Mouse (Mus musculus): Measurements from ENCODE around the gene Iqcf3.

GRCm38 (mm10) chr9:106600546-106600945 lies 39.1 kb upstream of the Iqcf3 start:
- TF ChIP-seq CTCF (IDR thresholded peaks at IDR 0.05; ENCODE audit: insufficient read depth, low read depth, low read length) (peak; percentile 41; the same call in 1 of the 2 replicates), POLR2A (IDR thresholded peaks at IDR 0.05; ENCODE audit: insufficient read depth, low read depth, low read length) (no peak)
